Mouse (Mus musculus) thymus, adult 2 months (tissue): ENCODE results near the gene Glis1.

Source experiments
- CTCF ChIP-seq: fragments of 200-500 bp; IDR thresholded peaks from 2 replicates; pipeline ENCODE4 v1.5.1; 2012; ENCODE audit warnings: mild to moderate bottlenecking, control low read depth, low read length, moderate library complexity, borderline replicate concordance; ENCODE audit not compliant: control insufficient read depth, poor library complexity, insufficient read depth; ENCODE audit errors: extremely low read depth
- POLR2A ChIP-seq: fragments of 200-500 bp; IDR thresholded peaks from 2 replicates; pipeline ENCODE4 v1.6.1; 2012; ENCODE audit warnings: mild to moderate bottlenecking, low read length, control low read depth, moderate library complexity; ENCODE audit not compliant: control insufficient read depth, poor library complexity, insufficient read depth; ENCODE audit errors: extremely low read depth

DNA sequence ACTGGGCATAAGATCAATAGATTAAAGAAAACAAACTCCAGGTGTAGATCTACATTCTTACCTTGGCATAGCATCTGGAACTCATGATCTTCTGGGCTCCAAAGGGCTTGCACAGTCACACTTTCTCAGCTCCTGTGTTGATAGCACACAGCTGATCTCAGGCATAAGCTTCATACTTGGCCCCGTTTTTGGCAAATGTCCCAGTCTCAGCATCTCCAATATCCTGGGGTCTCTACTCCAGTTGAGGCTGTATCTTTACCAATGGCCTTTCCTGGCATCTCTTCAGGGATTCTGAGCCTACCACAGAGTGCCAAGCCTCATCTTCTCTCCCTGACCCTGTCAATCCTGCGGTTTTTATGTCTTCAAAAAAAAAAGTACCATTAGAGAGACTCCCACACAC lies 48.1 kb downstream of the Glis1 start:
- TF ChIP-seq CTCF (no peak), POLR2A (no peak)
